Mouse (Mus musculus): ENCODE data around the gene Olfr1415. TPM values are rescaled to one million over a fixed set of nuclear protein-coding genes. Genes with fewer than 3 reads are reported as not detected.
A peak's percentile ranks its signal among the peaks of the same experiment; 100 is the strongest.
"Not testable (repeated sequence)": the region's sequence is repeated elsewhere in the genome, so short reads cannot be mapped to it uniquely, and the experiment has no call there.

Olfr1415 gene
- polyA plus RNA-seq (2015; fragmentation: Nextera tagmentation; extraction: Ambion mirVana): not detected in 2 replicates

GRCm38 (mm10) chr1:92496001-92496400 lies at the start of gene Olfr1415:
Gene Olfr1415 (minus strand): TSS chr1:92496101.
- no peak within 1 kb of the TSS for H3K9ac ChIP-seq
- DNase-seq: no peak
- no peak within 1 kb of the TSS for H3K4me2 ChIP-seq
- no peak for ATAC-seq (ENCODE audit: low read depth)
- WGBS (ENCODE audit: insufficient replicate concordance): 49% methylated on average over 2 of the region's 2 CpGs
- H3K4me3 ChIP-seq (replicated peaks): no peak within 1 kb of the TSS
- H3K27me3 ChIP-seq: no peaks in the 10 kb centered on the region
- H3K9me3 ChIP-seq (replicated peaks): no peaks in the 10 kb centered on the region
- H3K27ac ChIP-seq: no peak within 1 kb of the TSS
- H3K4me1 ChIP-seq (replicated peaks): no peaks in the 10 kb centered on the region
- H3K36me3 ChIP-seq: no peaks in the 10 kb centered on the region

GRCm38 (mm10) chr1:92539071-92539470 lies 43.2 kb upstream of the Olfr1415 start:
- H3K27me3 ChIP-seq: no peaks in the 10 kb centered on the region
- DNase-seq: no peak
- no peak overlapping the region for H3K4me2 ChIP-seq
- H3K4me3 ChIP-seq (replicated peaks): no peak overlapping the region
- H3K9ac ChIP-seq: no peak overlapping the region
- no peak overlapping the region for H3K27ac ChIP-seq
- H3K36me3 ChIP-seq: no peaks in the 10 kb centered on the region
- no peak for ATAC-seq (ENCODE audit: low read depth)
- H3K4me1 ChIP-seq (replicated peaks): no peaks in the 10 kb centered on the region
- 33% methylated on average over 2 of the region's 2 CpGs for WGBS (ENCODE audit: insufficient replicate concordance)
- H3K9me3 ChIP-seq (replicated peaks): no peaks in the 10 kb centered on the region

DNA sequence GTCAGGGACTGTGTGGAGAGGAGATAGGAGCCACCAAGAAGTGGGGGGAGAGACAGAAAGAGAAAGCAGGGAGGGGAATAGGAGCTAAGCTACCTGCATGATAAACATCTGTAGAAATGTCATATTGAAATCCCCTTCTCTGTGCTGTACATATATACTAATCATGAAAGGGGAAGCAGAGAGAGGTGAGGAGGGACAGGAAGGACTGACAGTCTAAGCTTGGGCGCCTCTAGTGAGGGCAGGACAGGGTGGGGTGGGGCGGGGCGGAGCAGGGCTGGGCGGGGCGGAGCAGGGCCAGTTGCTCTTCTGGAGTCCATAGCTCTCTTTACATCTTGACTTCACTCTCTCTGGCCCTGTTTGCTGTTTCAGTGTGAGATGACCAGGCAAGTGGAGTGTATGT lies 41.1 kb upstream of the Olfr1415 start:
- Histone ChIP-seq H3K4me2 (no peak overlapping the region), H3K36me3 (no peaks in the 10 kb centered on the region), H3K4me3 (replicated peaks) (no peak overlapping the region), H3K9ac (no peak overlapping the region), H3K27ac (no peak overlapping the region), H3K9me3 (replicated peaks) (no peaks in the 10 kb centered on the region), H3K27me3 (no peaks in the 10 kb centered on the region), H3K4me1 (replicated peaks) (no peaks in the 10 kb centered on the region)
- no peak for ATAC-seq (ENCODE audit: low read depth)
- no peak for DNase-seq
- WGBS (ENCODE audit: insufficient replicate concordance): 32% methylated on average over 5 of the region's 5 CpGs

GRCm38 (mm10) chr1:92523764-92524163 lies 27.9 kb upstream of the Olfr1415 start:
- DNase-seq: no peak

DNA sequence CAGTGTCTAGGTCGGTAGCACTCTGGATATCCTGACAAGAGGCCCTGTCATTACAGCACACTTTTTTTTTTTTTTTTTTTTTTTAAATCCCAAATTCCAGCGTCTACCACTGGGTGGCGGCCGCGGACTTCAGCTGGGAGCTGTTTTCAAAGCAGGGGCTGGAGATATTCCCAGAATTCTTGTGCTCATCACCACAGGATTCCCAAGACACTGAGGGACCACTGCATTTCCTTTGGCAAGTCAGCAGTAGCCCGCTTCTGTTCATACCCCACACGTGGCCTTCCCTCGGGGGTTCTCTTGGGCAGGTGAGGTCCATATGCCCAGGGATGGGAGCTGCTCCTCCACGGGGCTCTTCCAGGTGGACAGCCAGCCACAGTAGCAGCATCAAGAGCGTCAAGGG lies 25.5 kb upstream of the Olfr1415 start:
- 11% methylated on average over 10 of the region's 10 CpGs for WGBS (ENCODE audit: insufficient replicate concordance)
- Histone ChIP-seq H3K4me2 (no peak overlapping the region), H3K27me3 (no peaks in the 10 kb centered on the region), H3K4me3 (replicated peaks) (no peak overlapping the region), H3K27ac (no peak overlapping the region), H3K9me3 (replicated peaks) (no peaks in the 10 kb centered on the region), H3K36me3 (no peaks in the 10 kb centered on the region), H3K9ac (no peak overlapping the region), H3K4me1 (replicated peaks) (no peaks in the 10 kb centered on the region)
- ATAC-seq (ENCODE audit: low read depth) (no peak), DNase-seq (no peak)

More at GRCm38 (mm10) chr1:92523764-92524163, 27.9 kb upstream of the Olfr1415 start:
- Histone ChIP-seq H3K27me3 (no peaks in the 10 kb centered on the region), H3K36me3 (no peaks in the 10 kb centered on the region), H3K9ac (no peak overlapping the region), H3K4me3 (replicated peaks) (no peak overlapping the region), H3K9me3 (replicated peaks) (no peaks in the 10 kb centered on the region), H3K27ac (no peak overlapping the region), H3K4me1 (replicated peaks) (no peaks in the 10 kb centered on the region), H3K4me2 (no peak overlapping the region)
- no peak for ATAC-seq (ENCODE audit: low read depth)
- WGBS (ENCODE audit: insufficient replicate concordance): 73% methylated on average over 3 of the region's 3 CpGs

- DNase-seq: no peak
- no peaks in the 10 kb centered on the region for H3K27me3 ChIP-seq
- WGBS (ENCODE audit: insufficient replicate concordance): 64% methylated on average over 6 of the region's 6 CpGs
- ATAC-seq (ENCODE audit: low read depth): no peak
- no peaks in the 10 kb centered on the region for H3K9me3 ChIP-seq (replicated peaks)
- no peak overlapping the region for H3K4me2 ChIP-seq
- no peak overlapping the region for H3K27ac ChIP-seq
- no peak overlapping the region for H3K9ac ChIP-seq
- no peaks in the 10 kb centered on the region for H3K36me3 ChIP-seq
- H3K4me1 ChIP-seq (replicated peaks): no peaks in the 10 kb centered on the region
- H3K4me3 ChIP-seq (replicated peaks): no peak overlapping the region
These were observed 23.1 kb upstream of the Olfr1415 start for GRCm38 (mm10) chr1:92519046-92519445.

DNA sequence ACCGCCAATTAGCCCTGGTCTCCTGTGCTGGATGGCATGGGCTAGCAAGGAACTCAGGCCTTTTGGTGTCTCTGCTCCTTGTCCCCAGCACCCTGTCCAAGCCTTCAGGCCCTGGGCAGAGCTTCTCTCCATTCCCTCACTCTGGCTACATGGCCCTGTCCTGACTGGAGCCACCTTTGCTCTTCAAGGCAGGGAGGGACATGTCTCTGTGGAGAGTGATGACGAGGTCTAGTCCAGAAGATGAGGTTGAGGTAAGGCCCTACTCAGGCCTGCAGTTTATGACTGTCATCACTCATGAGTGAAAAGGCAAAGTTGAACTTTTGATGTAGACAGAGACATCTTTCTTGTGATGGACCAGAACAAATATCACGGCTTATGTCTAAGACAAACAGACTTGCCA lies 22.7 kb upstream of the Olfr1415 start, which contains the start of gene Olfr1414:
TSS of gene Olfr1414 (minus strand) at position 101 of the 400 bp plus-strand sequence.
- no peaks in the 10 kb centered on the region for H3K27me3 ChIP-seq
- no peak for ATAC-seq (ENCODE audit: low read depth)
- H3K4me2 ChIP-seq: no peak within 1 kb of the TSS
- H3K4me1 ChIP-seq (replicated peaks): no peaks in the 10 kb centered on the region
- no peak within 1 kb of the TSS for H3K9ac ChIP-seq
- DNase-seq: no peak
- H3K9me3 ChIP-seq (replicated peaks): no peaks in the 10 kb centered on the region
- WGBS (ENCODE audit: insufficient replicate concordance): 60% methylated on average over 3 of the region's 3 CpGs
- H3K36me3 ChIP-seq: no peaks in the 10 kb centered on the region
- H3K27ac ChIP-seq: no peak within 1 kb of the TSS
- H3K4me3 ChIP-seq (replicated peaks): no peak within 1 kb of the TSS

- Histone ChIP-seq H3K27me3 (no peaks in the 10 kb centered on the region), H3K9me3 (replicated peaks) (no peaks in the 10 kb centered on the region), H3K27ac (no peak overlapping the region), H3K36me3 (no peaks in the 10 kb centered on the region), H3K4me1 (replicated peaks) (no peaks in the 10 kb centered on the region), H3K9ac (no peak overlapping the region), H3K4me3 (replicated peaks) (no peak overlapping the region), H3K4me2 (no peak overlapping the region)
- DNase-seq (no peak), ATAC-seq (ENCODE audit: low read depth) (no peak)
- WGBS (ENCODE audit: insufficient replicate concordance): 43% methylated on average over 11 of the region's 11 CpGs
These were observed 19.5 kb upstream of the Olfr1415 start for GRCm38 (mm10) chr1:92515390-92515789.

- H3K36me3 ChIP-seq; H3K4me1 ChIP-seq (replicated peaks); H3K27ac ChIP-seq; H3K9ac ChIP-seq; H3K27me3 ChIP-seq; H3K4me3 ChIP-seq (replicated peaks); H3K4me2 ChIP-seq; ATAC-seq (ENCODE audit: low read depth); H3K9me3 ChIP-seq (replicated peaks); DNase-seq: not testable (repeated sequence)
- 56% methylated on average over 5 of the region's 5 CpGs for WGBS (ENCODE audit: insufficient replicate concordance)
These were observed 15.7 kb upstream of the Olfr1415 start for GRCm38 (mm10) chr1:92511646-92512045.

DNA sequence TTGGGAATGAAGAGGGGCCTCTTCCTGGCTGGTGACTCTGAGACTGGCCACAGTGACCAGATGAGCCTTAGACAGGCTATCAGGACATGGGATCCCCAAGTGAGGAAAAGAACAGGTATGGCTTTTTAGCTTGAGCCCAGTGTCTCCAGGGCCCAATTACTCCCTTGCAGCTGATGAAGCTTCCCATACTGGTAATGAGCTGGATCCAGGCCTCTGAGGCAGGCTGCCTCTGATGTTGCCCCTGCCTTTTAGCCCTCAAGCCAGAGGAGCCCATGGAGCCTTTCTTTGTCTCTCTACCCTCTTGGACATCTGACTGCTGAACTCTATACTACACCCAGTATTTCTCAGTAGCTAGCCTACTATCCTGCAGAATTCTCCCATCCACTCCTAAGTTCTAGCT lies 10.9 kb downstream of the Olfr1415 start, which contains the start of gene Olfr1416:
TSS of gene Olfr1416 (minus strand) at position 101 of the 400 bp plus-strand sequence.
- Histone ChIP-seq H3K4me2 (no peak within 1 kb of the TSS), H3K4me1 (replicated peaks) (no peaks in the 10 kb centered on the region), H3K27ac (no peak within 1 kb of the TSS), H3K9ac (no peak within 1 kb of the TSS), H3K27me3 (no peaks in the 10 kb centered on the region), H3K36me3 (no peaks in the 10 kb centered on the region), H3K4me3 (replicated peaks) (no peak within 1 kb of the TSS), H3K9me3 (replicated peaks) (peaks cover 3% of the 10 kb centered on the region; the same call in 1 of the 2 replicates)
- no peak for DNase-seq
- no peak for ATAC-seq (ENCODE audit: low read depth)

DNA sequence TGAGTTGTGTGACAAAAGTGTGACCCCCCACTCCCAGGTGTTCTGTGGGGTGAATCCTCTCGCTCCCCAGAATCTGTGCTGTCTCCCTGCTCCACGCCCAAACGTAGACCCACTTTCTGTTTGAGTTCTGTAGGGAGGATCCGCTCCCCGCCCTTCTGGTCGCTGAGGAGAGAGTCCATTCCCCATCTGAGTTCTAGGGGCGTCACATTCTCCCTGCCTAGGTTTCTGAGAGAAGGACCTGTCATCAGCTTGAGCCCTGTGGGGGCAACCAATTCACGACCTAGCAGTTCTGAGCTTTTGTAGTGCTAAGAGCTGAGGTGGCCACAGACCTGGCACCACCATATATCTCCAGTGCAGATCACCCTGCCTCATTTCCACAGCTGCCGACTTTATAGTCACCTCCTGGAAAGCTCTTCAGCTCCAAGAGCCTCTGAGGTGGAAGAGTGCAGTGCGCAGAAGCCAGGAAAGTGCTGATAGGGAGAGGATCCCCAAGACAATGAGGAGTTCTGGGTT lies 21.8 kb downstream of the Olfr1415 start:
- Histone ChIP-seq H3K9me3 (replicated peaks) (no peaks in the 10 kb centered on the region), H3K27me3 (0 out of 2 replicates have a peak, but pooled peaks cover 3% of the 10 kb centered on the region), H3K4me1 (replicated peaks) (peaks cover 21% of the 10 kb centered on the region), H3K9ac (peak overlapping the region; percentile 62), H3K4me3 (replicated peaks) (peak overlapping the region; percentile 81), H3K4me2 (peak overlapping the region; percentile 91), H3K27ac (peak overlapping the region; percentile 61; the same call in 1 of the 2 replicates), H3K36me3 (peaks cover 21% of the 10 kb centered on the region)
- DNase-seq (no peak), ATAC-seq (ENCODE audit: low read depth) (peak; percentile 68)
- WGBS (ENCODE audit: insufficient replicate concordance): 2% methylated on average over 10 of the region's 10 CpGs

All from liver, embryonic 13.5 days (tissue).